Mouse (Mus musculus): ENCODE data around the gene Slc30a9. TPM values are rescaled to one million over a fixed set of nuclear protein-coding genes. Genes with fewer than 3 reads are reported as not detected.

Slc30a9 gene
- total RNA-seq, 2 experiments from 2014 or later = 116 to 120 TPM

DNA sequence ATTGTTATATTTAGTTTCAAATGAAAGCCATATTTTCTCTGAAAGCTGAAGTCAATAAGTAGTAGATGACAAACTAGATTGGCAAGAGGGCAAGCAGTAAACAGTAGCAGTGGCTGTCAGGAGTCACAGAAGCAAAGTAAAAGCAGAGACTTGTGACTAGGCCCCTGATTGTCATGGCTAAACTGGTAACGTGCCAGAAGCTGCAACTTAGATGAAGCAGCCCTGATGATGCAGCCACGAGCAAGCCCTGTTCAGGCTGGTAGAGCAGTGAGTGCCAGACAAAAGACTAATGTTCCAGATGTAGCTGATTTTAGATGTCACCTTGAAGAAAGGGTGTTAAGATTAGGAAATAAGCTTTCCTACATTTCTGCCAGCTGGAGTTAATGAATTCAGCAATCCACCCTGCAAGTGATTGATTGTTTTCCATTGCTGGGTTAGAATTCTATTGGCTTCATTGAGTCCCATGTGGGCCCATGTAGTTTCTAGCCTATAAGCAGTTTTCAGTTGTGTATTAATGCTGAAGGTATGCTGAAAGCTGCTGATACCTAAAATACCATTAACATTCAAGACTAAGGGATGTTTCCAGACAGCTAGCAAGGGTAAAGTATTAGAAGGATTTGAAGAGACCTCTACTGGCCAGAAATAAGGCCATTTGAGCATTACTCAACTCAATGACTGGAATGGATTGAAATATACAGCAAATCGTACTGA lies 5.2 kb downstream of the Slc30a9 start:
- DNase-seq (ENCODE audit: low spot score) = no peak

DNA sequence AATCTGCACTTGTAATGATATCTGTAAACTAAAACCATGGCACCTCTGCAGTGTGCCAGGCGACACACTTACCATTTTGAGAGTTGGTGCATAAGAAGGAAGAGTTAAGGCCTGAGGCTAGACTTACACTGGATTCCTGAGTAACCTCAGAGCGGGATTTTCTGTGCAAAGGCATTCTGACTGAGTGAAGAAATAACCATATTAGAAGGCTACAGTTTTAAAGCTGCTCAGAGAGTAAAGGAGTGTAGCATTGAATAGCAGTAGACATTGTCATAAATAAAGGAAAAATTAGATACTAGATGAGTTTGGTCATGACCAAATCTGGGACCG lies 5.7 kb downstream of the Slc30a9 start:
- DNase-seq (ENCODE audit: low spot score) = no peak

DNA sequence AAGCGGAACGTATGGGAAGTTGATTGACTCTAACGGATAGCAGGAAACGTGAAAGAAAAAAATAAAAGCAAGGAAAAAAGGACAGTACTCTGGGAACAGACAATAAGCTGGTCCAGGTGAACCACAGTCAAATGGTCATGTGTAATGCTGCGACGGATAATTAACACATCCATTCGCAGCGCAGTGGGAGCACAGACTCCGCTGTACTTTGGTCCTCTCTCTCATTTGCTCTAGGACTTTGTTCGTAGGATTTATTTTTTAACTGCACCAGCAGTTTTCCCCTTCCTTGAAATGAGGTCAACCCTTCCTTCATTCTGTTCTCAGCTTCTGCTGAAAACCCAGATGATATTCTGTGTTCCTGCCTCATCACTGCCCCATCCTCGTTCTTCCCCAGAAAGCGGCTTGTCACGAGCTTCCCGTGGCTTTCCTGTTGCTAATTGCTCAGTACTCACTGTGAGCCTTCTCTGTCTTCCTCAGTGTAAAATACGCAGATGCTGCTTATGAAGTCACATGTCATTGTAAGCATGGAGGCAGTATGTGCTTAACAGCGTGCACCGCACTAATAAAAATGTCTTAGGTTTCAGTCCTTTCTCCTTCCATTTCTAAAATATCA lies 15.0 kb downstream of the Slc30a9 start:
- DNase-seq (ENCODE audit: low spot score) = no peak

DNA sequence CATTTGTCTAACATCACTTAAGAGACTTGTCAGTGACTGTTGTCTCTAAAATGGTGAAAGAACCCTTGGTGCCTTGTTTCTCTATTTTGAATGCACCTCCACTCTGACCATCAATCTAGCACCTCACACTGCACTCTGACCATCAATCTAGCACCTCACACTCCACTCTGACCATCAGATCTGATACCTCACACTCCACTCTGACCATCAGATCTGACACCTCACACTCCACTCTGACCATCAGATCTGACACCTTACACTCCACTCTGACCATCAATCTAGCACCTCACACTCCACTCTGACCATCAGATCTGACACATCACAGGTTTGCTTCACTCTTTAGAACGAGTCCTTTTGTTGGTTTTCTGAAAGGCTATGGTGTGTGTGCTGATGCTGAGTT lies 17.3 kb downstream of the Slc30a9 start:
- no peak for DNase-seq (ENCODE audit: low spot score)

DNA sequence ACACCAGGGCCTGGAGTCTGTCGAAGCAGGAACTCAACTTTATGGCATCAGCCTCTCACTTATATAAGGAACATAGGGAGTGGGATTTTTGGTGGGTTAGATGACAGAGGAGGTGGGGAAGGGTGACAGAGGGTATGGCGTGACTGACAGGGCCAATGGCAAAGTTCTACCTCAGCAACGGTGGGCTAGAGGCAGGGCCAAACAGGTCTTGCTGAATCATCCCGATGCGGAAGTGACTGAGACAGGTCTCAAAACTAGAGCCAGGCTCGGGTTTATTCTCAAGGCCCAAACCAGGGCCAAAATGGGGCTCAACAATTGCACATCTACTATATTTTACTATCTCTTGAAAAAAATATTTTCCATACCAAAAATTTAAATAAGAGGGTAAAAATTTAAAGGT lies 34.1 kb downstream of the Slc30a9 start:
- DNase-seq (ENCODE audit: low spot score) = no peak

DNA sequence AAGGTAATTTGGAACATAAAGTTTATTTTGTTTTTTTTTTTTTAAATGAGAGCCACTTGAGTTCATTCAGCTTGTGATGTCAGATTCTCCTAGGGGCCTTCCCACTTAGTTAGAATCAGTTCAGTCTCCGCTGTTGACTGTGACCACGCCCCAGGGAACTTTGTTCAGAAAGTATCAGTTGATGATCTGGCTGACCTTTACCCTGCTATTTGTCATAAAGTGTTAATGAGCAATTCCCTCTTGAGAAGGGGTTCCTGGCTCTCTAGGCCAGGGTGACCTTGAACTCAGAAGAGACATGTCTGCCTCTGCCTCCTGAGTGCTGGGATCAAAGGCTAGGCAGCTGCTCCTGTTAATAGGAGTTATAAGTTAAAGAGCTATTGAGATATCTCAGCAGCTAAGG lies 40.3 kb downstream of the Slc30a9 start:
- DNase-seq (ENCODE audit: low spot score) = no peak

DNA sequence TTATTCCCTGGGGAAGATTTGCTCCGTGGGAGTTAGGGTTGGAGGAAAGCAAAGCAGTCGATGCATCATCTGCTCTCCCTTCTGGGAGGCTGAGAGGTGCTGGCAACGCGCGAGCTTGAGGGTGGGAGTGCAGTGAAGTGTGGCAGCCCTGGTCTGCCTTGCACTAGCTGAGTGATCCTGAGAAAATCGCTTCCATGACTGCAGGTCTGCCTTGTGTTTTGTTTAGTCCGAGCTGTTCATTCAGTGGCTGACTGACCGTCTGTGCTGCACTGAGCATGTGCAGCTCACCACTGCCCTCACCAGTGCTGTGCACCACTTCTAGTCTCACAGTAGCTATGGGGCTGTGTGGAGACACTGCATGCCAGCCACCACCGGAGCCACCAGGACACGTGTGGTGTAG lies 42.2 kb downstream of the Slc30a9 start:
- DNase-seq (ENCODE audit: low spot score) = no peak

DNA sequence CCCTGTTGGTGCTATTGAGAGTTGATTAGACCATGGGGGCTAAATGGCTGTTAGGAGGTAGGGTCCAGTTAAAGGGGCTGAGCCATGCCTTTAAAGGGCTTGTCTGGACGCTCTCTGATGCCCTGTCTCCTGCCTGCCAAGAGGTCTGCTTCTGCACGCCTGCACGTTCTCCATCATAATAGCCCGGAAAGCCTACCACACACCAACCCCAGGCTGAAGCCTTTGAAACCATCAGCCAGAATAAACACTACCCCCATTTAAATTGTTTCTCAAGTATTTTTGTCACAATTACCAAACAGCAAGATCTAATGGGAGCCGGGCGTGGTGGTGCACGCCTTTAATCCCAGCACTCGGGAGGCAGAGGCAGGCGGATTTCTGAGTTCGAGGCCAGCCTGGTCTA lies 55.6 kb downstream of the Slc30a9 start:
- DNase-seq (ENCODE audit: low spot score) = no peak

DNA sequence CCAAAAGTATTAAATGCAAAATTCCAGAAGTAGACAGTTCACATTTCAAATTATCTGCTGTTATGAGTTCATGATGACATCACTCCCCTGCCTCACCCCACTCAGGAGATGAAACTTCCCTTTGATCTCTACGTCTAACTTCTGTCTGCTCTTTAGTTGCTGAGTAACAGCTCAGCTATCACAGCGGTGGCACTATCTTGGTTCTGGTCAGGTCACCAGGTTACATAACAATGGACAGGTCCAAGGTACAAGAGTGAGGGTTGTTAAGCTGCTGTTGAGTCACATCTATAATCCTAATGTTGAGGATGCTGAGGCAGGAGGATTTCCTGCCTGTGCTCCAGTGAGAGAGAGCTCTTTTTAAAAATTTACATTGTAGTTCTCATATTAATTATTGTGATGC lies 56.2 kb downstream of the Slc30a9 start:
- no peak for DNase-seq (ENCODE audit: low spot score)

DNA sequence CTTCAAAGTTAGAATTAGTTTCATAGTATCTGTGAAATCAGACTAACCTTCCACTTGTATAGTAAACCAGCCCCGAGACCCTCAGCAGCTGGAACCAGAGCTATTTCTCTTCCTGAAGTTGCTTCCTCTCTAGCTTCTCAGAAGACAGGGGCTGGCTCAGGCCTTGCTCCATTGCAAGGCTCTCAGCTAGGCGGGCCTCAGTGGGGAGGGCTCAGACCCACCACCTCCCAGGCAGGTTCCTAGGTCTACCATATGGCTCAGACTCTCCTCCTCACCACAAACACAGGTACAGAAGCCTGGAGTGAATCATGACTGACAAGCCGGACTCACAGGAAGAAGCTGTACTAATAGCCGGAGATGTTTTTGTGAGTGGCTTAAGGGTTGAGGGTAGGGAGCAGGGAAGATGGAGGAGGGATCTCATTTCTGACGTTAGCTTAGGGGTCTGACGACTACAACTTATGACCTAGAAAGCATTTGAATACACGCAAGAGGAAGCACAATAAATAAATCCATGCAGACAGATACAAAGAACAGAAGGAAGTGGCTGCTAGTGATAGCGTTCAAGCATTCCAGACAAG lies 70.4 kb downstream of the Slc30a9 start:
- no peak for DNase-seq (ENCODE audit: low spot score)

DNA sequence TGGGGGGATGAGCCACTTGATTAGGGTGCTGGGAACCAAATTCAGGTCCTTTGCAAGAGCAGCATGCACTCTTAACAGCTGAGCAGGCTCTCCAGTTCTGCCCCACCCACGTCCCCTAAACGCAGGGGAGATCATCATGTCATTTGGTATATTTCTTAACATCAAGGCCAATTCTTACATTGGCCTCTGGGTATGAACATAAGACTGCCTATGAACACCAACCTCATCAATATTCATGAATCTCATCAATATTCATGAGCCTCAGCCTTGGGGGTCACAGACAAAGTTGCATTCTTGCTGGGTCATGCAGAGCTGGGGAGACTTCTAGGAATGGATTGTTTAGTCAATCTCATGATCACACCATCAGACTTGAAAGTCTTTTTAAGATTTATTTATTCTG lies 74.9 kb downstream of the Slc30a9 start:
- no peak for DNase-seq (ENCODE audit: low spot score)

DNA sequence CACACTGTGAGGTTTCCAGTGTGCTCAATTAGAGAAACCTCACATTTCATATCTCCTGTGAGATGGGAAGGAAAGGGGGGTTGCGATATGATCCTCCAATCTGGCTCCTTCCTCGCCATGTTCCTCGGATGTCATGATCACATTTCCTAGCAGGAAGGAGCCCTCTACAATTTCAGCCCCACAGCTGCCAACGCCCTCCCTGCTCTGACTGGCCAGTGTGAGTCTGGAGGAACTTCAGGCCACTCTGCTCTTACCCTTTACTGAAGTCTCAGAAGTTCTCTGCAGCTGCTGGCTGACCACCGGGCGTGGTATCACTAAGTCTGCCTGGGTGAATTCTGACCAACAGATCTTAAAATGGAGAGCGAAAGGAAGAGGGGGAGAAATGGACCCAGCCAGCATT lies 75.8 kb downstream of the Slc30a9 start:
- peak; percentile 5 for DNase-seq (ENCODE audit: low spot score)

DNA sequence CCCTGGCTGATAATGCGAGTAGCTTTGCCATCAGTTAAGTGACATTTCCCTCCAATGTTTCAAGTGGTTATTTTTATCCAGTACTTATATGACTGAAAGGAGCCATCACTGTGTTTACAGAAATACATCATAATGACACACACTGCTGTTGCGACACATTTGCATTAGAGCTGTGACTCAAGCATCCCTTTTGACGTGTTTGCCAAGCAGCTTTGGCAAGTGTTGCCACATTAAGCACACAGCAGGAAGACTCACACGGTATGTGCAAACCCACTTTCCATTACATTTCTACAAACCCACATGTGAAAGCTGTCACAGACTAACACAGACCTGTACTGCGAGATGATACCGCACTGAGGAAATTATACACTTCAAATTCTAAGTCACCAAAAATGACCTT lies 87.2 kb downstream of the Slc30a9 start:
- DNase-seq (ENCODE audit: low spot score) = no peak

DNA sequence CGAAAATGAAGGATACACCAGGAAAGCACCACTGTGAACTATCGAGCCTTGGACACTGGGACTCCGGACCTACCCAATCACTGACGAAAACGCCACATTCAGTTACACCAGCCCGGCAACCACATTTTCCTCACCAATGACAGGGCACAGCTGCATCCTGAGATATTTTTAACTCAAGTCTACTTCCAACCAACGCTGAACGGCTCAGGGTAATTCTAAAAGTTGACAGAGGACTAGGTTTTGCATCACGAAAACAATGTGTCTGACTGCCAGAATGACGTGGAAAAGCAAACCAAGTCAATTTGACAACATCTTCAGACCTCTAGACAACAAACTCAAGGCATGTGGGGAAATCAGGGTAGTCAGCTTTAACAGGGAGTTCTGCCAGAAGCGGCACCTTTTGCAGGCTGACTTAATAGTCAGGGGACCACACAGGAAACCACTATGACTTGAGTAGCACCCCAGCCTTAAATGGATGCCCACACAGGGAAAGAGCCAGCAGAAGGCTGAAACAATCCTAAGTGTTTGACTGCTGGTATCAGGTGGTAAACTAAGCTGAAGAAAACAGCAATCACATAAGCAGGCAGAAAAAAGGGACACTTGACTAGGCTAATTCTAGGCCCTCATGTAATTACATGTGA lies 88.6 kb downstream of the Slc30a9 start:
- no peak for DNase-seq (ENCODE audit: low spot score)

DNA sequence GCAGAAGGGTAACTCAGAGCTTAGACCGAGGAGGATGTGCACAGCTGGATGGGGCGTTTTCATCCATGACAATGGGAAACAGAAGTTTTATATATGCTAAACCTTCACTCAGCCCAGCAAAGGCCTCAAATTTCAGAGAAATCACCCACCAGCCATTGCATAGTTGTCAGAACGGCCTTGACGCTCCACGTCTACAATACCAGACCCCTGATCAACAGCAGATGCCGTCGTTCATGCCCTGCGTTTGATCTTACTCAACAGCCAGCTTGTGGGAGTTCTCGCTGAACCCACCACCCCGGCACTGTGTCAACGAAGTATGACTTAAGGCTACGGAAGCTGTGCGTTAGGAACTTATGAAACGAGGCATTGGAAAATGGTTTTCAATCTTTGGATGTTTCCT lies 90.4 kb downstream of the Slc30a9 start:
- no peak for DNase-seq (ENCODE audit: low spot score)

DNA sequence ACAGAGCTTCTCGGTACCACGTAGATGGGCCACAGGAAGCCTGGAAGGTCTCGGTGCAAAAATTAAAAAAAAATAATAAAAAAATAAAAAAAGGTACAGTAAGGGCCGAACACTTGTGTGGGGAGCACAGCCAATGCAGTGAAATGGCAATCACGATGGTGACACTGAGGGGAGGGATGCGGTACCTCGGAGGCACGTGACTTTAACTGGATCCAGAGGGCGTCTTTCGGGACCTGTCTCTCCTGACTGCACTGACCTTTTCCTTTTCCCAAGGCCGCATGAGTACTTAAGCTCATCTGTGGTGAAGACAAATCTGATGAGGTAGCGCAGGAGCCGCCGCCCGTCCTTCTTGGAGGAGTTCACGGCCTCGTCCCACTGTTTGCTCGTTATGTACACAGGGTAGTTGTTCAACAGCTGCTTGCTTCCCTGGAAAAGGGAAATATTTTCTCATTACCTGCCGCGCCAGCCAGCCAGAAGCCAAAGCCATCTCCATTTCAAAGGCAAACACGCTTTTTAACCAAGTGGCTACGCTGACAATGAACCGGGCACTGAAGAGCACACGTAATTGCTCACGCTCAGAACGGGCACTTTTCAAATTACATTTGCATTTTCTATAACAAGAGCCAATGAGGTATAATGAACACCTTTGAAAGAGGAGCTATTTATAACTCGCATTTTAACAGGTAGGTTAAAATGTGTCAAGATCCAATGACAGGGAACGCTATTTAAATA lies 93.3 kb downstream of the Slc30a9 start:
- DNase-seq (ENCODE audit: low spot score) = no peak

DNA sequence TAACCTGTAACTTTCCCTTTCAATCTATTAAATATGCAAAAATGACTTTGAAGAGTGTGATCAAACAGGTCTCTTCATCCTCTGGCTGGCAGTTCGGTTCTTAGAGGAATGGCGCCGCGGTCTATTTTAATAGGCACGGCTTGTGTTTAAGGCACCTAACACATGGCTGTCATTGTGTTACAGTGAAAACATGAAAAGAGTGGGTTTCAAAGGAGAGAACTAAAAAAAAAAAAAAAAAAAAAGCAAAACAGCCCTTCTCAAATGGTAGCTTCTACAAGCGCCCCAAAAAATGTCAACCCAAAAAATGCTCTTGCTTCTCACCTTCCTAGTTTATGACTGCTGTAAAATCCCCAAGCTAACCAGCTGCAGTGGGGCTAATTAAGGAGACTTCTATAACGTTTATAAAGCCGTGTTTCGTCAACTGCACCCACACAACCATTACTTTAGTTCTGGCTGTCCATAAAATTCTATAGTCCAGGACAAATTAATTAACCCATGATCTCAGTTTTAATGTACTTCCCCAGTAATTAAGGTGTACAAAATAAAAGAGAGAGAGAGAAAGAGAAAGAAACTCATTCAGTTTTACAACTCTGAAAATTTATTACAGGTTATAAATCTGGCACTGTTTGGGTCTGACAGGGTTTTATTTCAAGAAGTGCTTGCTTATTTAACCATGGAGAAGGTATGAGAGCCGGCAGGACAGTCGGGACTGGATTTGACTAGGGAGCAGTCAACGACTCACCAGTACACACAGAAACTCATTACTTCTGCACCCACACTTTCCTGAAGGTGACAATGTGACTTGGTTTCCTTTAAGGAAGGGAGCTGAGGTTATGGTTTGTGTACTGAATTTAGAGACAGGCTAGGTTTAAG lies 94.1 kb downstream of the Slc30a9 start:
- no peak for DNase-seq (ENCODE audit: low spot score)

DNA sequence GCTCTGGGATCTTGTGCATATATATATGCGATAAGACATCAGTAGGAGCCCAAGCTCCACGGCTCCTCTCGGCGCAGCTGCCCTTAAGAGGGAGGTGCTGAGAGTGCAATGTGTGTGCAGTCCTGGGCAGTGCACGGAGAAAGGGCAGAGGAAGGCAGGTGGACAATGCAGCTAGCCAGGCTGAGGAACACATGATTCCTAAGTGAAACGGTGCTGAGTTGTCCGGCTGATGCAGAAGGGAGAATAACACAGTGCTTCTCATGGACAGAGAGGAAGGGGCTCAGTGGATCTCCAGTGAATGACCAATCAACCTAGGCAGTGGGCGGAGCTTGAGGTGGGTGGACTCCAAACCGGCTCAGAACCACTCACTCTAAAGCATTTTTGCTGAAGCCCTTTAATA lies 94.9 kb downstream of the Slc30a9 start:
- no peak for DNase-seq (ENCODE audit: low spot score)

DNA sequence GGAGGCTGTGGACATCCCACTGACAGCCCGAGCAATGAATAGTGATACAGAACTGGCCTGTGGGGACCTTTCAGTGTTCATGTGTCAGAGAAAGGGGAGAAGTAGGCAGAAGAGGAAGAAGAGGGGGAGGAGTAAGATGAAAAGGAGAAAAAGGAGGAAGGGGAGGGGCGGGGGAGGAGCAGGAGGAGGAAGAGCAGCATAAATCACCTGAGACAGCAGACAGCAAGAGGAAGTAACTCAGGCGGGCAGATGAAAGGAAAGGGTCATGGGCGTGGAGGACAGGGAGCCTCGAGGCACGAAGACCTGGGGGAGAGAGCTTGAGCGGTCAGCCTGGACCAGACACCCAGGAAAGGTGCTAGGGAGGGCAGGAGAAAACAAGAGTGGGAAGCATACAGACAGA lies 97.6 kb downstream of the Slc30a9 start:
- no peak for DNase-seq (ENCODE audit: low spot score)

DNA sequence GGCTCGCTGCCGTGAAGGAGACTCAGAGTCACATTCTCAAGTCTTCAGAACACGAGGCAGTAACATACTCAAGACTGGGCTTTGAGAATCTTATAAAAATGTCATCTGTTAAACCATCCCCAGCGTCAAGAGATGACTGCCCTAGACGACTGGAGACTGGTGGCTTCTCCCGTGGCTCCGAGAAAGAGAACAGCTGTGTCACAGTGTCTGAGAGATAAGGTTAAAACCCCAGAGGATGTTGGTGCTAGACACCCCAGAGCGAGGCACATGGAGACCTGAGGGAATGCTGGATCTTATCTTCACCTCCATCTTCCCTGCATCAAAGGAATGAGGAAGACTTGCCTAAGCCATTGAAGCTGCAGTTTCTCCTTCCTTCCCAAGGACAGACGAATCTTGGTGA lies 98.2 kb downstream of the Slc30a9 start:
- no peak for DNase-seq (ENCODE audit: low spot score)

Data from gastrocnemius, adult 18-20 months (tissue).